Mouse (Mus musculus) neural tube, embryonic 11.5 days (tissue): ENCODE measurements around the gene Lipt2. TPM values are rescaled to one million over a fixed set of nuclear protein-coding genes. Genes with fewer than 3 reads are reported as not detected.
A peak's percentile ranks its signal among the peaks of the same experiment; 100 is the strongest.

Source experiments
- ATAC-seq: fragments of 200-750 bp; cut with Nextera tagmentation; 2 replicates; pipeline ENCODE4 v1.8.0; 2017; ENCODE audit warnings: moderate number of reproducible peaks, mild to moderate bottlenecking, moderate TSS enrichment, moderate library complexity; ENCODE audit not compliant: insufficient read depth, low FRiP score, low TSS enrichment
- DNase-seq: peaks from one replicate; pipeline ENCODE4 v3.0.0-alpha.2; 2015; ENCODE audit warnings: low spot score
- H3K27ac ChIP-seq: fragments of 300-500 bp; sonication (generic); 2 replicates; pipeline ENCODE4 v1.5.1; 2014; ENCODE audit warnings: low read depth, mild to moderate bottlenecking, low read length
- H3K27me3 ChIP-seq: fragments of 300-500 bp; sonication (generic); 2 replicates; pipeline ENCODE4 v1.6.1; 2014; ENCODE audit warnings: mild to moderate bottlenecking, low read length, mixed read lengths; ENCODE audit not compliant: control insufficient read depth, insufficient read depth
- H3K36me3 ChIP-seq: fragments of 300-500 bp; sonication (generic); 2 replicates; pipeline ENCODE4 v1.6.1; 2014; ENCODE audit warnings: mild to moderate bottlenecking, low read length, moderate library complexity, mixed read lengths; ENCODE audit not compliant: control insufficient read depth, insufficient read depth
- H3K4me1 ChIP-seq: fragments of 300-500 bp; sonication (generic); 2 replicates; pipeline ENCODE4 v1.6.1; 2014; ENCODE audit warnings: low read length, mixed read lengths; ENCODE audit not compliant: control insufficient read depth, insufficient read depth
- H3K4me2 ChIP-seq: fragments of 300-500 bp; sonication (generic); 2 replicates; pipeline ENCODE4 v1.6.1; 2014; ENCODE audit warnings: low read depth, mild to moderate bottlenecking, moderate library complexity
- H3K4me3 ChIP-seq: fragments of 300-500 bp; sonication (generic); 2 replicates; pipeline ENCODE4 v1.5.1; 2014; ENCODE audit warnings: low read depth, low read length
- H3K9ac ChIP-seq: fragments of 300-500 bp; sonication (generic); 2 replicates; pipeline ENCODE4 v1.6.1; 2014; ENCODE audit warnings: mild to moderate bottlenecking, low read length
- H3K9me3 ChIP-seq: fragments of 300-500 bp; sonication (generic); 2 replicates; pipeline ENCODE4 v1.6.1; 2016; ENCODE audit warnings: low read length; ENCODE audit not compliant: control insufficient read depth
- WGBS: fragments of 180-500 bp; shearing (Covaris S2); extraction: QIAGEN DNeasy Blood & Tissue Kit; methylation state at CpG from one replicate; pipeline ENCODE4 v1.1.7; 2014; 5-methylcytosine and 5-hydroxymethylcytosine counted together
- polyA plus RNA-seq: library from polyadenylated mRNA; unstranded; fragments of >200 nt; fragmentation: Nextera tagmentation; extraction: Ambion mirVana; gene quantifications from 2 replicates; pipeline ENCODE4 v1.2.1, GENCODE M21; 2014

Lipt2 gene
- polyA plus RNA-seq, 1 experiment from 2014 or later: 22.9 TPM

DNA sequence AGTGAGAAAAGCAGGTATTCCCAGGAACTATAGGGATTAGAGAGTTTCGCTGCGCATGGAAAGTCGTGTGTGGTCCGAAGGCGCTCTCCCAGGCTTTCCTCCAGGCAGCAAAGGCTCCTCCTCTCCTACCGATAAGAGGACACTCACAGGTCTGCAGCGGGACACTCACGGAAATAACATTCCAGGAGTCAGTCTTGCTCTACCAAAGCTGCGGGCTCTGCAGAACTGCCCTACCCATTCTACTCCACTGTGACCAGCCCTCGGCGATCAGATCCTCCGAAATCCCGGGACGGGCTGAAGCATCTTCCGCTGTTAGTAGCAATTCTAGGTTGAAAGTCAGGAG lies 19.8 kb downstream of the Lipt2 start:
- 2% methylated on average over 15 of the region's 15 CpGs for WGBS
- H3K36me3 ChIP-seq: no peaks in the 10 kb centered on the region
- no peak; the same call in 1 of the 2 replicates for ATAC-seq
- H3K9me3 ChIP-seq: no peaks in the 10 kb centered on the region
- H3K27me3 ChIP-seq: peaks cover 27% of the 10 kb centered on the region
- peak; percentile 41 for DNase-seq
- H3K9ac ChIP-seq: no peak overlapping the region
- no peak overlapping the region for H3K27ac ChIP-seq
- H3K4me3 ChIP-seq: peak overlapping the region; percentile 18
- H3K4me2 ChIP-seq: peak overlapping the region; percentile 48
- H3K4me1 ChIP-seq: no peaks in the 10 kb centered on the region

DNA sequence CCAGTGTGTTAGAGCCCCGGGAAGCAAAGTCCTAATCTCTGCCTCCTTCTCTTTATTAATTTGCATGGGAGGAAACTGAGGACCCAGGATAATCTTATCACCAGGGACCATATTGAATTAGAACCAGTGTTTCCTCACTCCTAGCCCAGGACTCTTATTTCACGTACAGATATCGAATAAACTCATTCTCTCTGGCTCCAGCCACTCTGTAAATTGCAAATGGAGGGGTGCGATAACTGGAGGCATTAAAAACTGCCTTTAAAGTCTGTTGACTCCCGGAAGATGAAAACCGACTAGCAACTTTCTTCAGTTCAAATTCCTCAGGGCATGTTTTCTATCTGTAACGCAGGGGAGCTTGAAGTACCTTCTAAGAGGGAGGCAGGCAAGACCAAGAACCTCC lies 20.3 kb downstream of the Lipt2 start:
- H3K27ac ChIP-seq: no peak overlapping the region
- 70% methylated on average over 7 of the region's 7 CpGs for WGBS
- H3K4me1 ChIP-seq: no peaks in the 10 kb centered on the region
- H3K4me2 ChIP-seq: peak overlapping the region; percentile 48; the same call in 1 of the 2 replicates
- no peaks in the 10 kb centered on the region for H3K9me3 ChIP-seq
- no peak for DNase-seq
- ATAC-seq: no peak
- H3K9ac ChIP-seq: no peak overlapping the region
- no peak overlapping the region for H3K4me3 ChIP-seq
- peaks cover 27% of the 10 kb centered on the region for H3K27me3 ChIP-seq
- no peaks in the 10 kb centered on the region for H3K36me3 ChIP-seq

- H3K27me3 ChIP-seq: peaks cover 27% of the 10 kb centered on the region
- no peak overlapping the region for H3K4me3 ChIP-seq
- no peak overlapping the region for H3K9ac ChIP-seq
- no peak for ATAC-seq
- H3K4me2 ChIP-seq: no peak overlapping the region
- no peaks in the 10 kb centered on the region for H3K4me1 ChIP-seq
- no peaks in the 10 kb centered on the region for H3K9me3 ChIP-seq
- no peaks in the 10 kb centered on the region for H3K36me3 ChIP-seq
- WGBS: 73% methylated on average over 7 of the region's 7 CpGs
- no peak overlapping the region for H3K27ac ChIP-seq
- no peak for DNase-seq
Observed at GRCm38 (mm10) chr7:100179836-100180407, 20.8 kb downstream of the Lipt2 start.

- no peak overlapping the region for H3K9ac ChIP-seq
- ATAC-seq (no peak), DNase-seq (no peak)
- no peaks in the 10 kb centered on the region for H3K9me3 ChIP-seq
- no peaks in the 10 kb centered on the region for H3K36me3 ChIP-seq
- 82% methylated on average over 2 of the region's 2 CpGs for WGBS
- no peak overlapping the region for H3K4me3 ChIP-seq
- no peaks in the 10 kb centered on the region for H3K4me1 ChIP-seq
- no peak overlapping the region for H3K4me2 ChIP-seq
- H3K27ac ChIP-seq: no peak overlapping the region
- H3K27me3 ChIP-seq: peaks cover 27% of the 10 kb centered on the region
Observed at GRCm38 (mm10) chr7:100181176-100181575, 22.1 kb downstream of the Lipt2 start.

GRCm38 (mm10) chr7:100181614-100182013 lies 22.5 kb downstream of the Lipt2 start:
- H3K4me2 ChIP-seq: no peak overlapping the region

DNA sequence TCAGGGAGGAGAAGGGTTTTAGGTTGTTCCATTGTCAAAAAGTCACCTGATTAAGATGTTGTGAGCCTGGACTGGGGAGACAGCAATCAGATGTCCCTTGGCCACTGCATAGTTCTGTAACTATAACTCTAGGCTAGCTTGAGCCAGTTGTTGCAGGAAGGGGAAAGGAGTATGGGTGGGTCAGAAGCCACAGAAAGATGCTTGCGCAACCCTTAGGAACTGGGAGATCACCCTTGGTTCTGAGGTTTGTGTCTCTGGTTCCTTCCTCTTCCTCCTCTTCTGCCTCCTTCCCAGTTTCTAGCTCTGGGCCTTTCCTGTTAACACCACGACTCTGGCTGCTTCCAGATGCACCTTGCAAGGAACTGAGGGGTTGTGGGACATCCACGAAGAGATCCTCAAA lies 23.3 kb downstream of the Lipt2 start:
- Histone ChIP-seq H3K36me3 (no peaks in the 10 kb centered on the region), H3K27me3 (peaks cover 25% of the 10 kb centered on the region), H3K4me3 (no peak overlapping the region), H3K4me1 (no peaks in the 10 kb centered on the region), H3K4me2 (no peak overlapping the region), H3K9me3 (no peaks in the 10 kb centered on the region), H3K9ac (no peak overlapping the region), H3K27ac (no peak overlapping the region)
- DNase-seq: no peak
- ATAC-seq: no peak
- 76% methylated on average over 3 of the region's 3 CpGs for WGBS

More at GRCm38 (mm10) chr7:100181614-100182013, 22.5 kb downstream of the Lipt2 start:
- Histone ChIP-seq H3K9me3 (no peaks in the 10 kb centered on the region), H3K27me3 (peaks cover 27% of the 10 kb centered on the region), H3K27ac (no peak overlapping the region), H3K9ac (no peak overlapping the region), H3K4me1 (no peaks in the 10 kb centered on the region), H3K4me3 (no peak overlapping the region), H3K36me3 (no peaks in the 10 kb centered on the region)
- ATAC-seq: no peak
- WGBS: 79% methylated on average over 3 of the region's 3 CpGs
- no peak for DNase-seq

GRCm38 (mm10) chr7:100187601-100188000 lies 28.5 kb downstream of the Lipt2 start:
- WGBS: 31% methylated on average over 7 of the region's 7 CpGs
- DNase-seq (peak; percentile 52), ATAC-seq (no peak)
- Histone ChIP-seq H3K9me3 (no peaks in the 10 kb centered on the region), H3K27me3 (no peaks in the 10 kb centered on the region), H3K27ac (no peak overlapping the region), H3K4me2 (no peak overlapping the region), H3K36me3 (no peaks in the 10 kb centered on the region), H3K4me1 (no peaks in the 10 kb centered on the region), H3K4me3 (no peak overlapping the region), H3K9ac (no peak overlapping the region)

DNA sequence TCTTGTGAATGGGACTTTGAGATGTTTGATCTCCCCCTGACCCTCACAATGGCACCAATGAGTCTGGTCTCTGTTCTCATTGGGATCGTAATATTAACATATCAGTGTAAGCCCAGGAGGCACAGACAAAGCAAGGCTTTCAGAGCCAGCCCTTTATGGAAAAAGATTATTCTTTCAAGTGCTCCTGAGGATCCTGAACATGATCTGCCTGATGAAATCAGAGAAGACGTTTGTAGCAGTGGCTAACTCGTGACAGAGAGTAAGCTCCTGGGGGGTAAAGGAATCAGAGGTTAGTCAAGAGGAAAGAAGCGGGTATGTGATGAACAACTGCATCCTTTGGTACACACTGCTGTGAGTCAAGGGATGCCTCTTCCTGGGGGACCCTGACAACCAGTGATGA lies 31.1 kb downstream of the Lipt2 start:
- no peak overlapping the region for H3K27ac ChIP-seq
- WGBS: 41% methylated on average over 4 of the region's 4 CpGs
- no peaks in the 10 kb centered on the region for H3K4me1 ChIP-seq
- no peak overlapping the region for H3K9ac ChIP-seq
- H3K9me3 ChIP-seq: no peaks in the 10 kb centered on the region
- ATAC-seq: no peak
- DNase-seq: no peak
- H3K27me3 ChIP-seq: no peaks in the 10 kb centered on the region
- no peaks in the 10 kb centered on the region for H3K36me3 ChIP-seq
- H3K4me2 ChIP-seq: no peak overlapping the region
- no peak overlapping the region for H3K4me3 ChIP-seq

GRCm38 (mm10) chr7:100190778-100191177 lies 31.7 kb downstream of the Lipt2 start:
- no peak overlapping the region for H3K4me2 ChIP-seq
- no peak overlapping the region for H3K27ac ChIP-seq
- no peak overlapping the region for H3K4me3 ChIP-seq
- H3K27me3 ChIP-seq: no peaks in the 10 kb centered on the region
- no peak overlapping the region for H3K9ac ChIP-seq
- DNase-seq (peak; percentile 66), ATAC-seq (no peak)
- no peaks in the 10 kb centered on the region for H3K4me1 ChIP-seq
- H3K36me3 ChIP-seq: no peaks in the 10 kb centered on the region
- 7% methylated on average over 4 of the region's 4 CpGs for WGBS
- H3K9me3 ChIP-seq: no peaks in the 10 kb centered on the region
